In the genomic region with DNA sequence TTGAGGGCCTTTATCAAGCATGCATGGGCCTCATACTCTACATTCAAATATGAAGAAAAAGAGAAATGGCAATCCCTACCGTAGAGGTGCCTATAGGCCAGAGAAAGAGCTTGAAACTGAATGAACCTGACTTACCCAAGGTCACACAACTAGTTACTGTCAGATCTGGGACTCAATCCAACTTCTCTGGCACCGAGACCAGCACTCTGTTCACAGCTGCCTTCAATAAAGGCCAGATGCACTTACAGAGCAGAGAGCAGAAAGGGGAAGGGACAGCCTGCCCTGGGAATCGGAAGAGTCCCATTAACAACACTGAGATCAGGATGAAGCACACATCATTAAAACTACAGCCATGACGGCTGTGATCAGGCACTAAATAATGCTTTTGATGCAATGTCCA, we compare ENCODE assay signal across 15 mouse cellular contexts.
DNase-seq lines count a peak whose midpoint lies in the region; ATAC-seq and TF ChIP-seq lines count a peak whose summit lies in the region.
"Had no signal": no experiment of that assay in that cellular context is flagged by ENCODE, and none has a peak within 500 bp of the region (broad histone marks: within the 10 kb centered on the region; RNA-seq: fewer than 3 reads in every experiment).

No protein-coding gene starts in this region.

- intact Hi-C loops in heart, postnatal 10 days (cut with DNase I), result no loop called here

- TF ChIP-seq EP300 in lung, postnatal 0 days (IDR thresholded peaks at IDR 0.05), result no peak

- H3K4me2 ChIP-seq in lung, postnatal 0 days (replicated peaks; ENCODE audit: low read depth, low read length), result no peak overlapping the region
- H3K4me2 ChIP-seq: hindbrain, embryonic 13.5 days; liver, embryonic 15.5 days; midbrain, embryonic 11.5 days had no signal

- no peaks in the 10 kb centered on the region for H3K9me3 ChIP-seq in heart, embryonic 10.5 days
- H3K9me3 ChIP-seq in lung, postnatal 0 days (ENCODE audit: low read length), result no peaks in the 10 kb centered on the region
- no peaks in the 10 kb centered on the region for H3K9me3 ChIP-seq in midbrain, embryonic 10.5 days (replicated peaks)
- H3K9me3 ChIP-seq: forebrain, embryonic 10.5 days; hindbrain, embryonic 13.5 days; liver, embryonic 15.5 days had no signal

- WGBS in heart, embryonic 10.5 days, result 83% methylated on average over 4 of the region's 4 CpGs
- 58% methylated on average over 4 of the region's 4 CpGs for WGBS in lung, postnatal 0 days
- WGBS in midbrain, embryonic 10.5 days, result 81% methylated on average over 4 of the region's 4 CpGs

- no peak overlapping the region for H3K4me3 ChIP-seq in heart, embryonic 10.5 days
- H3K4me3 ChIP-seq in lung, postnatal 0 days (ENCODE audit: low read depth, low read length), result no peak overlapping the region
- no peak overlapping the region for H3K4me3 ChIP-seq in midbrain, embryonic 10.5 days
- H3K4me3 ChIP-seq: forebrain, embryonic 10.5 days; hindbrain, embryonic 13.5 days; layer of hippocampus, adult 2 months; liver, embryonic 15.5 days had no signal

- H3K27me3 ChIP-seq in heart, embryonic 10.5 days (ENCODE audit: insufficient read depth, poor library complexity, severe bottlenecking), result no peaks in the 10 kb centered on the region; the same call in 1 of the 2 replicates
- no peaks in the 10 kb centered on the region for H3K27me3 ChIP-seq in lung, postnatal 0 days (replicated peaks; ENCODE audit: insufficient read depth, low read length)
- H3K27me3 ChIP-seq in midbrain, embryonic 10.5 days (ENCODE audit: low read depth, poor library complexity, severe bottlenecking), result no peaks in the 10 kb centered on the region
- H3K27me3 ChIP-seq: hindbrain, embryonic 13.5 days; liver, embryonic 15.5 days had no signal

- H3K4me1 ChIP-seq in heart, embryonic 10.5 days, result no peaks in the 10 kb centered on the region
- H3K4me1 ChIP-seq in lung, postnatal 0 days (ENCODE audit: insufficient read depth, low read depth, low read length), result no peaks in the 10 kb centered on the region
- no peaks in the 10 kb centered on the region for H3K4me1 ChIP-seq in midbrain, embryonic 10.5 days
- H3K4me1 ChIP-seq: forebrain, embryonic 10.5 days; hindbrain, embryonic 13.5 days; liver, embryonic 15.5 days had no signal

- no peaks in the 10 kb centered on the region for H3K36me3 ChIP-seq in heart, embryonic 10.5 days
- H3K36me3 ChIP-seq in lung, postnatal 0 days (ENCODE audit: insufficient read depth, low read length), result no peaks in the 10 kb centered on the region
- no peaks in the 10 kb centered on the region for H3K36me3 ChIP-seq in midbrain, embryonic 10.5 days
- H3K36me3 ChIP-seq: forebrain, embryonic 10.5 days; hindbrain, embryonic 13.5 days; liver, embryonic 15.5 days had no signal

- TF ChIP-seq CTCF in lung, postnatal 0 days (IDR thresholded peaks at IDR 0.05), result no peak

- DNase-seq in adrenal gland, postnatal 10 days, result peak; percentile 30
- no peak for DNase-seq in adrenal gland, adult 18-20 months (ENCODE audit: low spot score in 2 of 2)
- peak; percentile 18 to 26 for DNase-seq in heart, postnatal 10 days
- no peak for DNase-seq in heart, embryonic 10.5 days (ENCODE audit: low spot score)
- peak; percentile 22 for DNase-seq in lung, postnatal 0 days (ENCODE audit: low spot score)
- DNase-seq in lung, postnatal 36 days, result no peak
- DNase-seq in skeletal muscle tissue, adult 2 months (ENCODE audit: low read depth, low spot score), result peak; percentile 27
- no peak for DNase-seq in midbrain, embryonic 10.5 days (ENCODE audit: low spot score)
- DNase-seq: cerebellum, adult 8-10 months; kidney, adult 8-10 months had no signal

- no peak overlapping the region for H3K9ac ChIP-seq in lung, postnatal 0 days (replicated peaks; ENCODE audit: low read depth)
- H3K9ac ChIP-seq: hindbrain, embryonic 13.5 days; liver, embryonic 15.5 days had no signal

- H3K27ac ChIP-seq in heart, embryonic 10.5 days, result no peak overlapping the region
- no peak overlapping the region for H3K27ac ChIP-seq in lung, postnatal 0 days (ENCODE audit: low read length)
- no peak overlapping the region for H3K27ac ChIP-seq in midbrain, embryonic 10.5 days (replicated peaks)
- H3K27ac ChIP-seq: forebrain, embryonic 10.5 days; hindbrain, embryonic 13.5 days; layer of hippocampus, adult 2 months; liver, embryonic 15.5 days had no signal

- no peak for ATAC-seq in lung, postnatal 0 days

Comparison
In these comparisons a context has a peak if more than half of its experiments do, and no peak if none do; other contexts are left out.
1. DNase-seq: peak in adrenal gland, postnatal 10 days (single experiment), heart, postnatal 10 days (2 of 2), lung, postnatal 0 days (single experiment) and skeletal muscle tissue, adult 2 months (single experiment); none in adrenal gland, adult 18-20 months (0 of 2), heart, embryonic 10.5 days (single experiment), lung, postnatal 36 days (single experiment) and midbrain, embryonic 10.5 days (single experiment).